Mouse (Mus musculus) heart, postnatal 14 days (tissue): ENCODE measurements at regions not wholly inside any gene's neighbourhood (a gene's known extent, or its start where the extent isn't known, plus 50 kb on each side); places are given as distances from the start of the nearest gene placed in this dataset.

Experiments used
- DNase-seq, 2 experiments: peaks; one replicate each; pipeline ENCODE4 v3.0.0; 2021 to 2022
- intact Hi-C: fragments of 180-260 bp; cut with DNase I; formaldehyde crosslinking; loops from one replicate; pipeline ENCODE4 v1.15.1; 2025

- intact Hi-C loops = no loop called here
- no peak for DNase-seq
Measured at GRCm38 (mm10) chr1:14460811-14461210, 1632.3 kb downstream of the 4930444P10Rik start.

DNA sequence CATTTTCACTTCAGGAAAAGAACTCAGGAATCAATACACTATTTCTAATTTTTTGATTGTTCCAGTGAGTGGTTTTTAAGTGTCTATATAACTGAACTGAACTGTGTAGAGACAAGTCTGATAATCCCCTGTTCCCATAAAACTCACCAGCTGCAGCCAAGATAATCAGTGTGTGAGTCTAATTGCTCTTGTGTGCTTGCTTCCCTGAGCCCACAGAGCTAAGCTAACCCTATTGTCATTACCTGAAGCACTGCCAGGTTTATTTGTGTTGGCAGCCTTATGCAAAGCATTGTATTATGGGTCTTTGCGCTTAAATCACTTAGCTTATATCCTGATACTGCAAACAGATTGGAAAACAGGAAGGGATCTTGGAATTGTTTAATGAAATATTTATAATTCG is 1663.8 kb downstream of the 4930444P10Rik start:
- intact Hi-C loops = no loop called here
- DNase-seq = no peak

GRCm38 (mm10) chr1:14421030-14421429 is 1672.1 kb downstream of the 4930444P10Rik start:
- intact Hi-C loops = no loop called here
- DNase-seq = no peak

DNA sequence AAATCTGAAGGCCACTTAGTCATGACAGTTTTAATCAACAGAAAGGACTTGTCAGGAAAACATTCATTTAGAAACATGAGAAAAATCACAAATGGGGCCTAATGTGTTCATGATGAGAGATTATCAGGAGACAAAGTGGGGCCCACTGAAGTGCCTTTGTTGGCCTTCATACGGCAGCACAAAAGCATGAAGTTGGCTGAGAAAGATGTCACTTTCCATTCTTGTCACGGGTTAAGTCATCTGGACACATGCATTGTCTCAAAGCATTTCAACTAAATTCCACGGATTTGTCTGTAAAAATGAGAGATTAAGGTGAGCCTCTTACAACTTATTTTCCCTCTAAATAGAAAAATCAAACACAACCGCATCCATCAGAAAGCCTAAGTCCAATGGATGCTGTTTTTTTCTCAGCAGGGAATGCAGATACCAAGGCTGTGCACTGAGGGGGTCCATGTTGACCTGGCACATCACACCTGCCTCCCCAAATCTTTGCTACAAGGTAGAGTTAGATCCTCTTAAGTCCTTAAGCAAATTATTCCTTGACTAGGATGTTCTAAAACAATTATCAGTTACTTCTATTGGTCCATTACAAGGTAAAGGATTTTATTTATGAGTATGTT is 1679.2 kb downstream of the 4930444P10Rik start:
- no peak for DNase-seq
- intact Hi-C loops = no loop called here

DNA sequence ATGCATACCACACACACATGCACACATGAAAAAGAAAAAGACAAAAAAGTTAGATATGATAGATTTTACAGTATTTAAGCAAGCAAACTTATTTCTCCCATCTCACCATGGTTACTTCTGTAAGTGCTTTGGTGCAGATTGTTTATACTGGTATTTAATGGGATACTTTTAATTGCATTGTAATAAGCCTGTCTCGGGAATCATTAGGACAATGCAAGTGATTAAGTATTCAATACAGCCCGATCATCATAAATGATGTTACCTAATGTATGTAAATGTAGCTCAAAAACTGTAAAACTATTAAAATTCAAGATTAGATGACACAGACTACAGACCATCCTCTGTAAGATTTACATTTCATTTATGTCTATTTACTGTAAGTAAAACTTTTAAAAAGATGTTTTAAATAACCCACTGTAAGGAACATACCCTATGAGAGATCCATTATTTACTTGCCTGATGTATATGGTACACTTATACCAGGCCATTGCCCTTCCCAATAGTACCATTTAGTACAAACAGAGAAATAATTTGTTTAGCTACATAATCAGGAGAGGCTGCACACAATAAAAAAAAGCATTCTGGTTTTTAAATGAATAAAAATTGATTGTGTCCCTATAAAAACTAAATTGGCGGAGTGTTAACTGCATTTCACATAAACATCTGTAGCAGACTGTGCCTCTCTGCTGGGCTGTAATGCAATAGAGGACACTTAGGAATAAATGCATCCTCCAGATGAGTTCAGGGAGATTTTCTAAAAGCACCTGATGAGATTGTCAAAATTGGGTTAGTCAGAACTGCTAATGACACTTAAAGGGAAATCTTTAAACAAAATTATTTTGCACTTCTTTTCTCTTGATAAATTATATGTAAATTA is 1722.9 kb downstream of the 4930444P10Rik start:
- no peak for DNase-seq
- intact Hi-C loops = no loop called here

- no peak for DNase-seq
Measured at GRCm38 (mm10) chr1:14359998-14360640, 1733.0 kb downstream of the 4930444P10Rik start.

More at GRCm38 (mm10) chr1:14359998-14360640, 1733.0 kb downstream of the 4930444P10Rik start:
- intact Hi-C loops = no loop called here
